11 mouse cellular contexts compared by ENCODE assay signal in genomic region chr5:151086425-151087202, GRCm38 (mm10).
DNase-seq lines count a peak whose midpoint lies in the region; ATAC-seq and TF ChIP-seq lines count a peak whose summit lies in the region.
"Had no signal": no experiment of that assay in that cellular context is flagged by ENCODE, and none has a peak within 500 bp of the region (broad histone marks: within the 10 kb centered on the region; RNA-seq: fewer than 3 reads in every experiment).

No protein-coding gene starts in this region.

- H3K36me3 ChIP-seq in intestine, embryonic 16.5 days (ENCODE audit: control insufficient read depth, insufficient read depth, low read length) = no peaks in the 10 kb centered on the region
- H3K36me3 ChIP-seq in kidney, postnatal 0 days (ENCODE audit: insufficient read depth, low read length) = no peaks in the 10 kb centered on the region
- H3K36me3 ChIP-seq in stomach, postnatal 0 days (ENCODE audit: control insufficient read depth, insufficient read depth, low read length) = peaks cover 2% of the 10 kb centered on the region
- H3K36me3 ChIP-seq in liver, postnatal 0 days (replicated peaks; ENCODE audit: insufficient read depth, low read length) = no peaks in the 10 kb centered on the region

- no peak overlapping the region for H3K4me3 ChIP-seq in layer of hippocampus, adult 2 months
- H3K4me3 ChIP-seq in intestine, embryonic 16.5 days (ENCODE audit: low read length) = no peak overlapping the region
- H3K4me3 ChIP-seq in kidney, postnatal 0 days (replicated peaks; ENCODE audit: low read depth, low read length) = no peak overlapping the region
- H3K4me3 ChIP-seq in stomach, postnatal 0 days (ENCODE audit: low read depth, low read length) = no peak overlapping the region
- no peak overlapping the region for H3K4me3 ChIP-seq in liver, postnatal 0 days (ENCODE audit: low read depth, low read length)
- H3K4me3 ChIP-seq: megakaryocyte, embryonic 14.5 days had no signal

- no peak for DNase-seq in layer of hippocampus, adult 2 months (ENCODE audit: low spot score in 2 of 2)
- no peak for DNase-seq in layer of hippocampus, postnatal 36 days
- peak; percentile 64 for DNase-seq in kidney, postnatal 0 days (ENCODE audit: low spot score)
- no peak for DNase-seq in stomach, postnatal 0 days (ENCODE audit: low spot score)
- no peak for DNase-seq in liver, postnatal 0 days
- DNase-seq in layer of hippocampus, adult 9-11 months = no peak
- DNase-seq: adrenal gland, postnatal 14 days; thymus, postnatal 4 days had no signal

- H3K9ac ChIP-seq in intestine, embryonic 16.5 days (ENCODE audit: low read depth, low read length) = no peak overlapping the region
- H3K9ac ChIP-seq in kidney, postnatal 0 days (ENCODE audit: low read depth, low read length) = no peak overlapping the region
- no peak overlapping the region for H3K9ac ChIP-seq in stomach, postnatal 0 days (ENCODE audit: low read length)
- no peak overlapping the region for H3K9ac ChIP-seq in liver, postnatal 0 days (replicated peaks)

- peaks cover 10% of the 10 kb centered on the region for H3K4me1 ChIP-seq in intestine, embryonic 16.5 days (ENCODE audit: control insufficient read depth, insufficient read depth, low read length)
- 0 out of 2 replicates have a peak, but pooled peaks cover 8% of the 10 kb centered on the region for H3K4me1 ChIP-seq in kidney, postnatal 0 days (replicated peaks; ENCODE audit: insufficient read depth, low read length)
- no peaks in the 10 kb centered on the region for H3K4me1 ChIP-seq in stomach, postnatal 0 days (replicated peaks; ENCODE audit: control insufficient read depth, insufficient read depth)
- peaks cover 7% of the 10 kb centered on the region for H3K4me1 ChIP-seq in liver, postnatal 0 days (ENCODE audit: insufficient read depth)
- H3K4me1 ChIP-seq: megakaryocyte, embryonic 14.5 days had no signal

- TF ChIP-seq EP300 in stomach, postnatal 0 days (optimal IDR thresholded peaks at IDR 0.05) = no peak
- TF ChIP-seq EP300 in liver, postnatal 0 days (IDR thresholded peaks at IDR 0.05; ENCODE audit: low read depth) = no peak

- H3K4me2 ChIP-seq in intestine, embryonic 16.5 days (ENCODE audit: low read depth, low read length) = no peak overlapping the region
- H3K4me2 ChIP-seq in kidney, postnatal 0 days (ENCODE audit: low read length) = no peak overlapping the region
- no peak overlapping the region for H3K4me2 ChIP-seq in stomach, postnatal 0 days (replicated peaks; ENCODE audit: low read depth)
- H3K4me2 ChIP-seq in liver, postnatal 0 days (ENCODE audit: low read depth, low read length) = no peak overlapping the region

- H3K27ac ChIP-seq in layer of hippocampus, adult 2 months = peak overlapping the region; percentile 71; the same call in 1 of the 2 replicates
- peak overlapping the region; percentile 49; the same call in 1 of the 2 replicates for H3K27ac ChIP-seq in intestine, embryonic 16.5 days (ENCODE audit: low read length)
- no peak overlapping the region for H3K27ac ChIP-seq in kidney, postnatal 0 days
- no peak overlapping the region; the same call in 1 of the 2 replicates for H3K27ac ChIP-seq in stomach, postnatal 0 days (replicated peaks)
- no peak overlapping the region for H3K27ac ChIP-seq in liver, postnatal 0 days (ENCODE audit: low read depth)

- WGBS in intestine, embryonic 16.5 days = 69% methylated on average over 9 of the region's 9 CpGs
- 50% methylated on average over 9 of the region's 9 CpGs for WGBS in kidney, postnatal 0 days
- 64% methylated on average over 9 of the region's 9 CpGs for WGBS in stomach, postnatal 0 days
- WGBS in liver, postnatal 0 days (ENCODE audit: insufficient replicate concordance) = 62% methylated on average over 9 of the region's 9 CpGs

- no peaks in the 10 kb centered on the region for H3K27me3 ChIP-seq in intestine, embryonic 16.5 days (replicated peaks; ENCODE audit: control insufficient read depth, insufficient read depth, low read length)
- H3K27me3 ChIP-seq in kidney, postnatal 0 days (ENCODE audit: insufficient read depth, low read length) = no peaks in the 10 kb centered on the region
- no peaks in the 10 kb centered on the region for H3K27me3 ChIP-seq in stomach, postnatal 0 days (ENCODE audit: control insufficient read depth, insufficient read depth, low read length)
- no peaks in the 10 kb centered on the region for H3K27me3 ChIP-seq in liver, postnatal 0 days (ENCODE audit: insufficient read depth, low read length)
- H3K27me3 ChIP-seq: megakaryocyte, embryonic 14.5 days had no signal

- TF ChIP-seq CTCF in layer of hippocampus, adult 2 months (conservative IDR thresholded peaks at IDR 0.05) = no peak
- TF ChIP-seq CTCF in kidney, postnatal 0 days (IDR thresholded peaks at IDR 0.05; ENCODE audit: low read depth) = no peak
- TF ChIP-seq CTCF in stomach, postnatal 0 days (IDR thresholded peaks at IDR 0.05; ENCODE audit: low read depth) = no peak
- no peak for TF ChIP-seq CTCF in liver, postnatal 0 days (IDR thresholded peaks at IDR 0.05; ENCODE audit: low read depth)

- no peaks in the 10 kb centered on the region for H3K9me3 ChIP-seq in intestine, embryonic 16.5 days (ENCODE audit: control insufficient read depth, low read length)
- H3K9me3 ChIP-seq in kidney, postnatal 0 days (replicated peaks; ENCODE audit: low read length) = no peaks in the 10 kb centered on the region
- H3K9me3 ChIP-seq in stomach, postnatal 0 days (ENCODE audit: control insufficient read depth, low read length) = no peaks in the 10 kb centered on the region
- H3K9me3 ChIP-seq in liver, postnatal 0 days (ENCODE audit: low read length) = no peaks in the 10 kb centered on the region

- no peak for ATAC-seq in intestine, embryonic 16.5 days
- no peak for ATAC-seq in kidney, postnatal 0 days (replicated peaks; ENCODE audit: low FRiP score, low read depth)
- ATAC-seq in stomach, postnatal 0 days (ENCODE audit: low FRiP score, low TSS enrichment) = peak; percentile 47; the same call in 1 of the 2 replicates
- ATAC-seq in liver, postnatal 0 days = no peak
- ATAC-seq: inflammation-experienced regulatory T-cells, adult 6 months had no signal

Comparison
In these comparisons a context has a peak if more than half of its experiments do, and no peak if none do; other contexts are left out.
1. H3K27ac ChIP-seq: peak in layer of hippocampus, adult 2 months (single experiment) and intestine, embryonic 16.5 days (single experiment); none in kidney, postnatal 0 days (single experiment), stomach, postnatal 0 days (single experiment) and liver, postnatal 0 days (single experiment).